Mouse (Mus musculus) liver, embryonic 15.5 days (tissue): Measurements from ENCODE around the gene Pmepa1. TPM values are rescaled to one million over a fixed set of nuclear protein-coding genes. Genes with fewer than 3 reads are reported as not detected.

Source experiments
- ATAC-seq: fragments of 200-750 bp; cut with Nextera tagmentation; 2 replicates; pipeline ENCODE4 v1.8.0; 2017; ENCODE audit warnings: moderate number of reproducible peaks, mild to moderate bottlenecking, moderate library complexity; ENCODE audit not compliant: insufficient read depth
- H3K27ac ChIP-seq: fragments of 300-500 bp; sonication (generic); replicated peaks from 2 replicates; pipeline ENCODE4 v1.5.1; 2015; ENCODE audit warnings: mild to moderate bottlenecking, inconsistent platforms
- H3K27me3 ChIP-seq: fragments of 300-500 bp; sonication (generic); 2 replicates; pipeline ENCODE4 v1.6.1; 2015; ENCODE audit warnings: mild to moderate bottlenecking, inconsistent platforms
- H3K36me3 ChIP-seq: fragments of 300-500 bp; sonication (generic); replicated peaks from 2 replicates; pipeline ENCODE4 v1.6.1; 2015; ENCODE audit warnings: moderate library complexity, mild to moderate bottlenecking, inconsistent platforms
- H3K4me1 ChIP-seq: fragments of 300-500 bp; sonication (generic); replicated peaks from 2 replicates; pipeline ENCODE4 v1.6.1; 2015; ENCODE audit warnings: inconsistent platforms
- H3K4me2 ChIP-seq: fragments of 300-500 bp; sonication (generic); 2 replicates; pipeline ENCODE4 v1.6.1; 2015; ENCODE audit warnings: moderate library complexity, mild to moderate bottlenecking, inconsistent platforms
- H3K4me3 ChIP-seq: fragments of 300-500 bp; sonication (generic); replicated peaks from 2 replicates; pipeline ENCODE4 v1.5.1; 2015; ENCODE audit warnings: mild to moderate bottlenecking, inconsistent platforms
- H3K9ac ChIP-seq: fragments of 300-500 bp; sonication (generic); 2 replicates; pipeline ENCODE4 v1.6.1; 2015; ENCODE audit warnings: moderate library complexity, mild to moderate bottlenecking, inconsistent platforms
- H3K9me3 ChIP-seq: fragments of 300-500 bp; sonication (generic); replicated peaks from 2 replicates; pipeline ENCODE4 v1.6.1; 2016; ENCODE audit warnings: inconsistent platforms
- WGBS: fragments of 180-500 bp; shearing (Covaris S2); methylation state at CpG from one replicate; pipeline ENCODE4 v1.1.7; 2015; ENCODE audit warnings: mixed read lengths; ENCODE audit not compliant: insufficient replicate concordance; 5-methylcytosine and 5-hydroxymethylcytosine counted together
- polyA plus RNA-seq: library from polyadenylated mRNA; unstranded; fragments of >200 nt; fragmentation: Nextera tagmentation; extraction: Ambion mirVana; gene quantifications from 2 replicates; pipeline ENCODE4 v1.2.1, GENCODE M21; 2015

The Pmepa1 gene
- 0.12 and 0.16 TPM in 2 replicates for polyA plus RNA-seq

- H3K4me1 ChIP-seq = 0 out of 2 replicates have a peak, but pooled peaks cover 8% of the 10 kb centered on the region
- peak; percentile 69 for ATAC-seq
- H3K27me3 ChIP-seq = peaks cover 75% of the 10 kb centered on the region
- no peaks in the 10 kb centered on the region for H3K9me3 ChIP-seq
- peak within 1 kb of the TSS; percentile 68 for H3K4me2 ChIP-seq
- H3K9ac ChIP-seq = no peak within 1 kb of the TSS
- no peaks in the 10 kb centered on the region for H3K36me3 ChIP-seq
- H3K27ac ChIP-seq = no peak within 1 kb of the TSS
- WGBS = 1% methylated on average over 58 of the region's 61 CpGs
- H3K4me3 ChIP-seq = peak within 1 kb of the TSS; percentile 51
Measured at GRCm38 (mm10) chr2:173276409-173276808, at the start of gene Pmepa1. Pmepa1 (minus strand) TSS chr2:173276533.

DNA sequence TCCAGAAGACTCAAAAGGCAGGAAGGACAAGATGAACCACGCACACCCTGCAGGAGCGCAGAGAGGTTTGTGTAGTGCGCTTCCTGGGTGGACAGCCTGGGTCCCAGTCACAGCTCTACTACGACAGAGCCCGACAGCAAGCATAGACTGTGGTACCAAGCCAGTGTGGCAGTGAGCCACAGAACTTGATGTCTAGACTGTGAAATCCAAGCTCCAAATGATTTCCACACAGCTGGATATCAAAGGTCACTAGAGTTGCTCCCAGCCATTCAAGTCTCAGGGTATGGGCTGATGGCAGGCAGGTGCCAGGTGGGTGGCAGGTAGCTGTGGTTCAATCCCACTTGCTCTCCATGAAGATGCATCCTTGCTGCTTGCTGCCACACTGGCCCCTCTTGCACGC is 45.4 kb upstream of the Pmepa1 start:
- no peak overlapping the region for H3K4me2 ChIP-seq
- no peak overlapping the region for H3K9ac ChIP-seq
- no peaks in the 10 kb centered on the region for H3K9me3 ChIP-seq
- H3K36me3 ChIP-seq = no peaks in the 10 kb centered on the region
- H3K27ac ChIP-seq = no peak overlapping the region
- H3K4me3 ChIP-seq = no peak overlapping the region
- 69% methylated on average over 6 of the region's 6 CpGs for WGBS
- H3K27me3 ChIP-seq = no peaks in the 10 kb centered on the region
- H3K4me1 ChIP-seq = no peaks in the 10 kb centered on the region
- no peak for ATAC-seq

- no peak for ATAC-seq
- H3K9me3 ChIP-seq = no peaks in the 10 kb centered on the region
- no peaks in the 10 kb centered on the region for H3K4me1 ChIP-seq
- H3K9ac ChIP-seq = no peak overlapping the region
- no peak overlapping the region for H3K4me3 ChIP-seq
- H3K27me3 ChIP-seq = no peaks in the 10 kb centered on the region
- H3K36me3 ChIP-seq = no peaks in the 10 kb centered on the region
- H3K27ac ChIP-seq = no peak overlapping the region
- H3K4me2 ChIP-seq = no peak overlapping the region
- 62% methylated on average over 2 of the region's 2 CpGs for WGBS
Measured at GRCm38 (mm10) chr2:173321194-173321593, 44.9 kb upstream of the Pmepa1 start.

DNA sequence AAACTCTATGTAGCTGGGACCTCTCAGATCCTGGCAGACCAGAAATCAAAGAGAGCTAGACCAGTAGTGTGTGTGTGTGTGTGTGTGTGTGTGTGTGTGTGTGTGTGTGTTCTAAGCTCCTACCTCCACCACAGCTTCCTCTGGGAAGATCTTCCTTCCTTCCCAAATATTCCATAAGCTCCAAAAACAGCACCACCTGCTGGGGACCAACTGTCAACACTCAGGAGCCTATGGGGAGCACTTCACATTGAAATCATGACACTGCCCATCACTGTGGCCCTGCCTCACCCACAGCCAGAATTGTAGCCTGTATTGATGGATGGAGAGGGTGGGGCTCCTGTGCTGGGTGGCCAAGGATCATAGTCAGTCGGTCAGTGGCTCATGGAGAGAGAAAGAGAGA is 38.0 kb upstream of the Pmepa1 start:
- Histone ChIP-seq H3K4me2 (no peak overlapping the region), H3K4me3 (no peak overlapping the region), H3K9ac (no peak overlapping the region), H3K9me3 (no peaks in the 10 kb centered on the region), H3K36me3 (no peaks in the 10 kb centered on the region), H3K27me3 (no peaks in the 10 kb centered on the region), H3K27ac (no peak overlapping the region), H3K4me1 (no peaks in the 10 kb centered on the region)
- WGBS = 50% methylated on average over 1 of the region's 1 CpGs
- ATAC-seq = no peak

- H3K9me3 ChIP-seq = no peaks in the 10 kb centered on the region
- H3K36me3 ChIP-seq = no peaks in the 10 kb centered on the region
- H3K4me3 ChIP-seq = no peak overlapping the region
- no peak for ATAC-seq
- H3K27me3 ChIP-seq = no peaks in the 10 kb centered on the region
- H3K4me2 ChIP-seq = no peak overlapping the region
- WGBS = 67% methylated on average over 10 of the region's 10 CpGs
- H3K4me1 ChIP-seq = no peaks in the 10 kb centered on the region
- no peak overlapping the region for H3K9ac ChIP-seq
- no peak overlapping the region for H3K27ac ChIP-seq
Measured at GRCm38 (mm10) chr2:173308486-173308885, 32.2 kb upstream of the Pmepa1 start.

- Histone ChIP-seq H3K9ac (no peak overlapping the region), H3K4me1 (no peaks in the 10 kb centered on the region), H3K4me3 (no peak overlapping the region), H3K36me3 (no peaks in the 10 kb centered on the region), H3K27ac (no peak overlapping the region), H3K4me2 (no peak overlapping the region), H3K9me3 (no peaks in the 10 kb centered on the region), H3K27me3 (no peaks in the 10 kb centered on the region)
- WGBS = 14% methylated on average over 4 of the region's 4 CpGs
- no peak for ATAC-seq
Measured at GRCm38 (mm10) chr2:173307984-173308383, 31.7 kb upstream of the Pmepa1 start.

GRCm38 (mm10) chr2:173307561-173307960 is 31.2 kb upstream of the Pmepa1 start:
- no peaks in the 10 kb centered on the region for H3K9me3 ChIP-seq
- H3K4me3 ChIP-seq = no peak overlapping the region
- no peak overlapping the region for H3K9ac ChIP-seq
- no peak overlapping the region for H3K27ac ChIP-seq
- WGBS = 8% methylated on average over 16 of the region's 18 CpGs
- no peaks in the 10 kb centered on the region for H3K4me1 ChIP-seq
- ATAC-seq = no peak
- no peaks in the 10 kb centered on the region for H3K36me3 ChIP-seq
- H3K27me3 ChIP-seq = no peaks in the 10 kb centered on the region
- H3K4me2 ChIP-seq = no peak overlapping the region

DNA sequence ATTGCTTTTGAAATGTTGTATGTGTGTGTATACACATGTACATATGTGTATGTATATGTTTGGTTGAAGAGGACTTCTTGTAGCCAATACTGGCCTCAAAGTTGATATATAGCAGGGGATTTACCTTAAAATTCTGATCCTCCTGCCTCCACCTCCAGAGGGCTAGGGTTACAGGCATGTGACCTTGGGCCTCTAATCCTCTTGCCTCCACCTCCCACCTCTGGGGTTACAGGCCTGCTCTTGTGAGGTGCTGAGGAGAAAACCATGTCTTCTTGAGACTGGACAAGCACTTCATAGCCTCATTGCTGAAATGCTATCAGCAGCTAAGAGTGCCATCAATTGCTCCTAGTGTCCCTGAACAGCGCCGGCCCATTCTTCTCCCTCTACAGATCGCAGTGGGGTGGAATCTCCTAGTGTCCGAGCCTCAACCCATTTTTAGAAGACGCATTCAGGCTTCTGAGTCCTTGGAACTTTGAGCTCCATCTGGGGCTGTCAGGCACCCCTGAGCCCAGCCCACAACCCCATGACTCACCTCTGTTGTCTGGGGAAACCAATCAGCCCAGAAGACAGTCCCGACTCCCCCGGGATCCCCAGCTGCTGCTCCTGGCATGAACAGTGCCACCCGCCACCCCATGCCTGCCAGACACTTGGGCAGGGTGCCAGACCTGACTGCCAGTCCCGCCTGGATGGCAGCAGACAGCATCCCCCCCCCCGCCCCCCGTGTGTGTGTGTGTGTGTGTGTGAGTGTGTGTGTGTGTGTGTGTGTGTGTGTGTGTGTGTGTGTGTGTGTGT is 30.6 kb upstream of the Pmepa1 start:
- Histone ChIP-seq H3K4me1 (no peaks in the 10 kb centered on the region), H3K4me3 (no peak overlapping the region), H3K9ac (no peak overlapping the region), H3K9me3 (no peaks in the 10 kb centered on the region), H3K4me2 (no peak overlapping the region), H3K27me3 (no peaks in the 10 kb centered on the region), H3K27ac (no peak overlapping the region), H3K36me3 (no peaks in the 10 kb centered on the region)
- ATAC-seq = no peak
- whole genome bisulfite sequencing = 50% methylated on average over 11 of the region's 11 CpGs

GRCm38 (mm10) chr2:173305011-173305410 is 28.7 kb upstream of the Pmepa1 start:
- H3K9ac ChIP-seq = no peak overlapping the region
- H3K4me3 ChIP-seq = no peak overlapping the region
- no peak overlapping the region for H3K4me2 ChIP-seq
- H3K9me3 ChIP-seq = no peaks in the 10 kb centered on the region
- no peak overlapping the region for H3K27ac ChIP-seq
- WGBS = 43% methylated on average over 12 of the region's 12 CpGs
- ATAC-seq = no peak
- H3K27me3 ChIP-seq = no peaks in the 10 kb centered on the region
- no peaks in the 10 kb centered on the region for H3K4me1 ChIP-seq
- no peaks in the 10 kb centered on the region for H3K36me3 ChIP-seq

DNA sequence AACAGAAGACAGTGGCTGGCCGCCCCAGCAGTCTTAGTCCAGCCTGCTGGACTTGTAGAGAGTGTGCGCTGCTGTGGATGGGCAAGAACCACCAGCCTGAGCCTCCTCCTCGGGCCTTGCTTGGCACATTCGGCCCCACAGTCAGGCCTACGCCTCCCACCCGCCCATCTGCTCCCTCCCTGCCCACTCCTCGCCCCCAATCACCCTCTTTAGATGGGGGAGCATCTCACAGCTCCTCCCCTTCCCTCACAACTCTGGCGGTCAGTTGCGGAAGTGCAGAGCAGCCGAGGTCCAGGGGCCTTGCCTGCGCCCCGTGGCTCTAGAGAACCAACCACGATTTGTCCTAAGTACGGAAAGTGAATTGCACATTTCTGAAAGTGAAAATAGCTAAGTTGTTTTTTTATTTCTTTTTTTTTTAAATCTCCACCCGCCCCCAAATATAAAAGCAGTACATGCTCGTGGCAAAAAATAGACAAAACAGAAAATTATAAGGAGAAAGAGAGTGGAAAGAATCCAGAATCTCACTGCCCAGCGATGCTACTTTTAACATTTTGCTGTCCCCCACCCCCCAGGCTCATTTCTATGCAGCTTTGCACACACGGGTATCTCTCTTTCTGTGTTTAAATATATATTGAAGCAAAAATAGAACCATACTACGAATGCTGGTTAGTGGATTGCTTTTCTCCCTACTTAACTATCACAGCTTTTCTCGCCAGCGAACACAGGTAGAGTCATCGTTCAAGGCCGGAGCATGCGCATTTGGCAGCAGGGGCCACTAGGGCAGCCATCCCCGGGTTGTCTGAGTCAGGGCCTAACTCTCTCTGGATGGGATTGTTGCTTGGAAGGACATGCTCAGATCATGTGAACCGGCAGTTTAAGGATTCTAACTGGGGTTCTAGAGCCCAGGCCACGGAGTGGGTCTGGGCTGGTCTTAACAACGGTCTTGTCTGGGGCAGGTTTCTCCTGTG is 24.6 kb upstream of the Pmepa1 start:
- ATAC-seq = no peak
- Histone ChIP-seq H3K27ac (no peak overlapping the region), H3K9me3 (0 out of 2 replicates have a peak, but pooled peaks cover 3% of the 10 kb centered on the region), H3K36me3 (no peaks in the 10 kb centered on the region), H3K4me1 (no peaks in the 10 kb centered on the region), H3K27me3 (no peaks in the 10 kb centered on the region), H3K4me3 (no peak overlapping the region), H3K9ac (no peak overlapping the region), H3K4me2 (no peak overlapping the region)
- 57% methylated on average over 28 of the region's 28 CpGs for WGBS

- 0 out of 2 replicates have a peak, but pooled peaks cover 3% of the 10 kb centered on the region for H3K9me3 ChIP-seq
- no peak overlapping the region for H3K9ac ChIP-seq
- no peak overlapping the region for H3K4me3 ChIP-seq
- ATAC-seq = no peak
- no peak overlapping the region for H3K4me2 ChIP-seq
- H3K4me1 ChIP-seq = no peaks in the 10 kb centered on the region
- H3K36me3 ChIP-seq = no peaks in the 10 kb centered on the region
- 62% methylated on average over 9 of the region's 9 CpGs for WGBS
- H3K27me3 ChIP-seq = no peaks in the 10 kb centered on the region
- no peak overlapping the region for H3K27ac ChIP-seq
Measured at GRCm38 (mm10) chr2:173296408-173296807, 20.1 kb upstream of the Pmepa1 start.
